Mouse (Mus musculus) skeletal muscle tissue, adult 2 months (tissue): ENCODE data around the gene Kdm4d.
"Not testable (repeated sequence)": the region's sequence is repeated elsewhere in the genome, so short reads cannot be mapped to it uniquely, and the experiment has no call there.

ENCODE experiments used
- DNase-seq: peaks from one replicate; pipeline ENCODE4 v3.0.0-alpha.2; 2012; ENCODE audit warnings: low read depth, low spot score

Gene Kdm4d

GRCm38 (mm10) chr9:14456320-14456719 lies 44.0 kb downstream of the Kdm4d start:
- no peak for DNase-seq

GRCm38 (mm10) chr9:14451120-14451519 lies 49.2 kb downstream of the Kdm4d start:
- DNase-seq = not testable (repeated sequence)

GRCm38 (mm10) chr9:14447086-14447485 lies 53.2 kb downstream of the Kdm4d start:
- not testable (repeated sequence) for DNase-seq

GRCm38 (mm10) chr9:14440347-14440746 lies 59.9 kb downstream of the Kdm4d start:
- DNase-seq = no peak

- DNase-seq = no peak
Measured at GRCm38 (mm10) chr9:14433252-14433939, 66.9 kb downstream of the Kdm4d start.
